Mouse (Mus musculus) cerebellum, adult 11-12 months (tissue): ENCODE measurements around the gene Fam189b.
A peak's percentile ranks its signal among the peaks of the same experiment; 100 is the strongest.

ENCODE experiments used
- DNase-seq: peaks from one replicate; pipeline ENCODE4 v3.0.0; 2022

The Fam189b gene

DNA sequence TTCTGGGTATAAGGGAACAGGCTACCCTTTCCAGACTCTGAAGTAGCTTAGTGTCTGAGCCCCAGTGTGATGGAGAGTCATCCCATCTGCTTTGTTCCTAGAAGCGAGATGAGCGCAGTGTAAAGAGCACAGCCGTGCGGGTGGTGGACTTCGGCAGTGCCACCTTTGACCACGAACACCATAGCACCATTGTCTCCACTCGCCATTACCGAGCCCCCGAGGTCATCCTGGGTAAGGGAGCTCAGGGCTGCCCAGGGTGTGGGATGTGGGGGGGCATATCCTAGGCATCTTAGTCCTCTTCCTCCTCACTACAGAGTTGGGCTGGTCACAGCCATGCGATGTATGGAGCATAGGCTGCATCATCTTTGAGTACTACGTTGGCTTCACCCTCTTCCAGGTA, 8.1 kb upstream of the Fam189b start:
- DNase-seq, result no peak

DNA sequence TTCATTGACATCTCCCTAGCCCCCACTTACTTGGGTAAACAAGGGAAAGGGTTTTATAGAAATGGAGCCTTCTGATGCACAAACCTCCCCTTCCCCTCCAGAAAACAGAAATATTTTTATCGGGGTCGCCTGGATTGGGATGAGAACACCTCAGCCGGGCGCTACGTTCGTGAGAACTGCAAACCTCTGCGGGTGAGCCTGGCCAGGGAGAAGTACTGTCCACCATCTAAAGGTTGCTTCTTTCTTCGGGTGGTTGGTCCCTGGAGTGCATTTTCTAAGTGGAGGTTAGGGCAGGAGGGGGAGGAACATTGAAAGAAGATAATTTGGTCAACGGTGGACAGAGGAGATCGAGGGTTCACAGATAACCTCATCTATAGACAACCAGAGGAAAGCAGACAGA, 7.4 kb upstream of the Fam189b start:
- no peak for DNase-seq

DNA sequence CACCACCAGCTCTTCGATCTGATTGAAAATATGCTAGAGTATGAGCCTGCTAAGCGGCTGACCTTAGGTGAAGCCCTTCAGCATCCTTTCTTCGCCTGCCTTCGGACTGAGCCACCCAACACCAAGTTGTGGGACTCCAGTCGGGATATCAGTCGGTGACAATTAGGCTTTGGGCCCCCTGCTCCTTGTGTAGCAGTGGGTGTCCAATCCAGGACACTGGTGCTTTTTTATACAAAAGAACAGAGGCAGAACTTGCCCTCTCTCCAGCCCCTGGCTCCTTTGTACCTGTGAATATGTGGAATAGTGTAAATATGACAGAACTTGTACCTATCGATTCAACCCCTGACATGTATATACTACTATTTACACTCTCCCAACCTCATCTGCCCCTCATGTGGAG, 6.5 kb upstream of the Fam189b start:
- peak; percentile 40 for DNase-seq

DNA sequence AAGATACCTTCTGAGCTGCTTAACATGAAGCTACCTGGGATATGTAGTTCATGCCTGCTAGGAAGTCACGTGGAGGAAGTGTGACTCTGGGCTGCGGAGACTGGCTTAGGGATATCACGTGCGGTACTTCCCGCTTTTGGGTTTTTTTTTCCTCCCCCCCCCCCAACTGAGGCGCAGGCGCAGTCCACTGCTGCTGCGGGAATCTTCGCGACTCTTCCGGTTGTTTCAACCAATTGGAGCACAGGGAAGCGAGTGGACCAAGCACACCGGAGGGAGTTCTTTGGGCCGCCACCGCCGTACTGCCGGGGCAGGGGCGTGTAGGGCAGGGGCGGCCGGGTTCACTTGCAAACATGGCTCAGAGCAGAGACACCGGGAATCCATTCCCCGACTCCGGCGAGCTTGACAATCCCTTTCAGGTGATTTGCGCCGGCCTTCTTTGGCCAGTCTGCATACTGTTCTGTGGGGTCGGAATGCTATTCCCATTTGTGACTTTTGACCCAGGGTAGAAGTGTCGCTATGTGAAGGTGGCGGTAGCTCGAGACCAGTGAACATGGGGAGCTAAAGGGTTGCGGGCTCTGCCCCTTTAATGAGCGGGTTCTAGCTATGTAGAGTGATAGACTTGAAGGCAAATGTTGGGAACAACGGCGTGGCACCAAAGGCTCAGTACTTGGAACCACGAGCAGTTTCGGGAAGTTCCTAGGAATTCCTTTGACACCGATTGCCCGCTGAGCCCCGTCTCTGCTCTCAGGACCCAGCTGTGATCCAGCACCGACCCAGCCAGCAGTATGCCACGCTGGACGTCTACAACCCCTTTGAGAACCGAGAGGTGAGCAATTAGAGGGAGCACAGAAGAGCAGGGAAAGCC, 5.5 kb upstream of the Fam189b start, which contains the start of gene Scamp3:
TSS of gene Scamp3 (plus strand) at position 232 of the 865 bp plus-strand sequence.
- DNase-seq, result peak; percentile 93

DNA sequence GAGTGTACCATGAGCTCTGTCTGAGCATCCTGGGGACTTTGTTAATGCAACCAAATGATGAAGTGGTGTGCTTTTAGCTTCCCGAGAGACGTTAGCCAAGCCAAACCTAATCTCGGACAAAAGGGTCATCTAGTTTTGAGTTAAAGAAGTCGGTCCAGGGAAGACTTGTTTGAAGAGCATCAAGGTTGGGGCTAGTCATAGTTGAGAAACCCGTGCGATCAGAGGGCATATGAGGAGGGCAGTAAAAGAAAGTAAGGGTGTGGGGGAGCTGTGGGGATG, 4.9 kb upstream of the Fam189b start:
- DNase-seq, result peak; percentile 8

DNA sequence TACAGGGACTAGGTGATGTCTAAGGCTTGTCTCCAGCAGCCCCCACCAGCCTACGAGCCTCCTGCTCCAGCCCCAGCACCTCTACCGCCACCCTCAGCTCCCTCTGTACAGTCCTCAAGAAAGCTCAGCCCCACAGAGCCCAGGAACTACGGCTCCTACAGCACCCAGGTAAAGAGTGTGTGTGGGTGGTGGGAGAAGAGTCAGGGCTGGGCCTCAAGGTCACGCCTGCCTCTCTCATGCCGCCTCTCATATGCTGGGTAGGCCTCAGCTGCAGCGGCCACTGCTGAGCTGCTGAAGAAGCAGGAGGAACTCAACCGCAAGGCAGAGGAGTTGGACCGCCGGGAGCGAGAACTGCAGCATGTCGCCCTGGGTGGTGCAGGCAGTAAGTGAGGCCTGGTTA, 3.9 kb upstream of the Fam189b start:
- DNase-seq, result peak; percentile 22

DNA sequence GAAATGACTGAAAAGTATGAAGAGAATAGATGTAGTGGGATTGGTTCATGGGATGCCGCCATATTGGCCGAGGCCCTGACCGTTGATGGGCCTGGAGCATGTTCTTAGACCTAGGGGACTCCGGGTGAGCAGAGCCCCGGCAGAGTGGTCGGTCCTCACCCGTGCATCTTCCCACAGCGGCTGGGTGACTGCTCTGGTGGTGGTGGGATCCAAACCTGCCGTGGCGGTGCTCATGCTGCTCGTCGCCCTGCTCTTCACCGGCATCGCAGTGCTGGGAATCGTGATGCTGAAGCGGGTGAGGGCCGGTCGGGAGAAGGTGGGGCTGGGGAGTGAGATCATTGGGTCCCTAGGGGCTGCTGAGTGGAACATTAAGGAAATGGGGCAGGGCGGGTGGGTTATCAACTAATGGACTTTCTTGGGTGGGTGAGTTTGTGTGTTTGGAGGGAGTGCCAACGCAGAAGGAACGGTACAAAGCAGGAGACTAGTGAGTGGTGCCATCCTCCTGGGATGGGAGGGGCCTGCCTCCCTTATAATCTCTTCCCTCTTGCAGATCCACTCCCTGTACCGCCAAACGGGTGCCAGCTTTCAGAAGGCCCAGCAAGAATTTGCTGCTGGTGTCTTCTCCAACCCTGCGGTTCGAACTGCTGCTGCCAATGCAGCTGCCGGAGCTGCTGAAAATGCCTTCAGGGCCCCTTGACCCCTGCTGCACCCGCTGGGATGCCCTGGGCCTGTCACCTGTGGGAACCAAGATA, 1.0 kb upstream of the Fam189b start:
- peak; percentile 66 for DNase-seq

DNA sequence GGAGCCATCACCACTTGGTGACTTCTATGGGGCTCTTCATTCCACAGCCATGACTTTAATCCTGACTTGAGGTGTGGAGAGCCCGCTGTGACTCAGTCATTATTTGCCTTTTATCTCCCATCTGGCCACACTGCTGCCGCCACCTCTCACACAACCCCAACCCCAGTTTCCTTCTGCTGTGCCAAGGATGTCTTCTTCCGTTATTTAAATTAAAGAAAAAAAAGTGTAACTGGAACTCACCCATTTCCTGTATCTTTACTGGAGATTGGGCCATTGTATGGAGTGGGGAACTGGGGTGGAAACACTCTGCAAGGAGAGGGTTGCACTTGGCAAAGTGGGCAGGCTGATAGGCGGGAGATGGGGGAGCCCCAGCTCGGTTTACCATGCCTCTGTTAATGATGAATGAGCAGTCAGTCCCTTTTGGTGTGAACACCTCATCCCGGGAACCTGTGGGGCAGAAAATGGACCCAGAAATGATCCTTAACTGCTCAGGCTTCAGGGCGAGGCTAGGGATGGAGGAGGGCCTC, 349 bp upstream of the Fam189b start:
- no peak for DNase-seq

DNA sequence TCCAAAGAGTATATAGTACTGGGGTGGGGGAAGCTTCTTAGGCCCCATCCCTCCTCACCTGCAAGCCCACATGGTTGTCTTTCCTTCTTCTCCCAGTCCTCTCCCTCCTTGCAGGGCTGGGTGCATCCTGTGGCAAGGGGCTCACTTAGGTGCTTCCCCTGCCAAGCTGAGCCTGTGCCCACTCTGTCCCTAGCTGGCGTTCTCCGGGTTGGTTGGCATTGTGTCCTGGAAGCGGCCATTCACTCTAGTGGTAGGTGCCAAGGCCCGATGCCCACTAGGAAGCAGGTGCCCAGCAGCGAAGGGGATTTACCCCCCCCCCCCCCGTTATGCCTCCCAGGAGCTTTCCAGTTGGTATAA, 994 bp downstream of the Fam189b start:
- DNase-seq, result peak; percentile 63

DNA sequence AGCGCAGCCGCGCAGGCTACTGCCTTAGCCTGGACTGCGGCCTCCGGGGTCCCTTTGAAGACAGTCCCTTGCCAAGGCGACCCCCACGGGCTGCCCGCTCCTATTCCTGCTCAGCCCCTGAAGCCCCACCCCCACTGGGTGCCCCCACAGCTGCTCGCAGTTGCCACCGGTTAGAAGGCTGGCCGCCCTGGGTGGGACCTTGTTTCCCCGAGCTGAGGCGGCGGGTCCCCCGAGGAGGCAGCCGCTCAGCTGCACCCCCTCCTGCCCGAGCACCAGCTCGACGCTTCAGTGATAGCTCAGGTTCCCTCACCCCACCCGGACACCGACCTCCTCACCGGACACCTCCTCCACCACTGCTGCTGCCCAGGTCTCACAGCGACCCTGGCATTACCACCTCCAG, 4.3 kb downstream of the Fam189b start:
- no peak for DNase-seq

DNA sequence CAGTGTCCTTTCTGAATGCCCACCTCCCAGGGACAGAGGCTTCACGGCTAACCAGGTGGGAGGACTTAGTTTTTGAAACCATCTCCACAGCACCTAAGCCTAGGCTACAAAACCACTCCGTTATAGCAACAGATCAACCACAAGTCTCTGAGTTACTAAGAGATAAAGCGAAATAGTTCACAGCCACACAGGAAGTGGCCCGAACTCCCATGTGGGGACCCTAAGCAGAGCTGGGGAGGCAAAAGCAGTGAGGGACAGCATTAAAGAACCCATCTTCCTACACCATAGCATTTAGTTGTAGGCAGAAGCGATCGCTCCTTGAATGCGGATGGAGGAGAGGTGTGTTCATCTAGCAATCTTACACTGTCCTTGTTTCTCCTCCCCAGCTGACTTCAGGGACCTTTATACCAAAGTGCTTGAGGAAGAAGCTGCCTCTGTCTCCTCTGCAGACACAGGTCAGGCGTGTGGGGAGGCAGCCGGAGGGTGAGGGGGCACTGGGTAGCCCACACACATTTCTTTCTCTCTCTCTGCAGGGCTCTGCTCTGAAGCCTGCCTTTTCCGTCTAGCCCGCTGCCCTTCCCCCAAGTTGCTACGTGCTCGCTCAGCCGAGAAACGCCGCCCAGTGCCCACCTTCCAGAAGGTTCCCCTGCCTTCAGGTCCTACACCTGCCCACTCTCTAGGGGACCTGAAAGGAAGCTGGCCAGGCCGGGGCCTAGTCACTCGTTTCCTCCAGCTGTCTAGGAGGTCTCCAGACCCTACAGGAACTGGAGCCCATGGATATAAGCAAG, 4.9 kb downstream of the Fam189b start:
- no peak for DNase-seq

DNA sequence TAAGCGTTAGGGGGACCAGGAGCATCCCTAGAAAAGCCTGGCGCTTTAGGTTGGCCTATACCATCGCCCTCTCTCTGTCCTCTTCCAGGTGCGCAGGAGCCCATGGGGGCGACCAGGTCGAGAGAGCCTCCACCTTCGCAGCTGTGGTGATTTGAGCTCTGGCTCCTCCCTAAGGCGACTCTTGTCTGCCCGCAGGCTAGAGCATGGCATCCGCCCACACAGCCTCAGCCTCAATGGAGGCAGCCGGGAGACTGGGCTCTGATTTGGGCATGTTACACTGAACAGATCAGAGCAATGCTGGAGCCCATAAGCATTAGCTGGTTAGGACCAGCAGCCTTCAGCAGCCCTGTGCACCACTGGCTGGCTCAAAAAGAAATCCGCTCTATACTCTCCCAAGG, 5.5 kb downstream of the Fam189b start:
- no peak for DNase-seq

DNA sequence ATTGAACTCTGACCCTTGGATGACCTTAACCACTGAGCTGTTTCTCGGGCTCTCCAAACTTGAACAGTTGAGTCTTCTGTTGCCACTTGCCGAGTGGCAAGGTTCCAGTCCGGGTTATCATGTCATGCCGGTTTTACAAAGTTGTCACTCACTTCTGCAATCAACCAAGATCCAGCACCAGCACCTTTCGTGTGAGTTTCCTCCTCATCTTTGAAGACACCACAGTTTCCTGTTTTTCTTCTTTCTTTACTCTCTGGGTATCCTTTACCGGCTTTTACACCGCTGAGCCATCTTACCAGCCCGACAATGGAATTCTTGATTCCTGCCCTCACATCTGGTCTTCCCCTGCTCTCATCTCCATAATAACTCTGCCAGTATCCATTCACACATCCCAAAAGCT, 7.5 kb downstream of the Fam189b start:
- no peak for DNase-seq

DNA sequence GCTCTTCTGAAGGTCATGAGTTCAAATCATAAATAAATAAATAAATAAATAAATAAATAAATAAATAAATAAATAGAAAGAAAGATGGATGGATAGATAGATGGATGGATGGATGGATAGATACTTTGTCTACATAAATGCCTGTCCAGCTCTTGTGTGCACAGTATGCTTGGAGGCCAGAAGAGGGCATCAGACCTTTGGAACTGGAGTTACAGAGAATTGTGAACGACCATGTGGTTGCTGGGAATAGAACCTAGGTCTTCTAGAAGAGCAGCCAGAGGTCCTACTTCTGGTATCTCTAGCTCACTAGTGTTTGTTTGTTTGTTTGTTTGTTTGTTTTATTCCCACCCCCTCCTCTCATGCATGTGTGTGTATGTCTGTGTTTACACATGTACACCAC, 10.4 kb downstream of the Fam189b start:
- DNase-seq, result no peak

DNA sequence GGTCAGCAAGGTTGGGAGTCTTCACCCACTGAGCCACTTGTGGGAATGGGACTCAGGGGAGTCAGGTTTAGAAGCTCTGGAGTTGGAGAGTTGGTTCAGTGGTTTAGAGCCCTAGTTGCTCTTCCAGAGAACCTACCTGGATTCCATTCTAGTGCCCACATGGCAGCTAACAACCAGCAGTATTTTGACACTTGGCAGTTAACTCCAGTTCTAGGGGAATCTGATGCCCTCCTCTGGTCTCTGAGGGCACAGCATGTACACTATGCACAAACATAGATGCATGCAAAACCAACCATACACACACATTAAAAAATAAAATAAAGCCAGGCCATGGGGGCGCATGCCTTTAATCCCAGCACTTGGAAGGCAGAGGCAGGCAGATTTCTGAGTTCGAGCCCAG, 10.9 kb downstream of the Fam189b start:
- no peak for DNase-seq

DNA sequence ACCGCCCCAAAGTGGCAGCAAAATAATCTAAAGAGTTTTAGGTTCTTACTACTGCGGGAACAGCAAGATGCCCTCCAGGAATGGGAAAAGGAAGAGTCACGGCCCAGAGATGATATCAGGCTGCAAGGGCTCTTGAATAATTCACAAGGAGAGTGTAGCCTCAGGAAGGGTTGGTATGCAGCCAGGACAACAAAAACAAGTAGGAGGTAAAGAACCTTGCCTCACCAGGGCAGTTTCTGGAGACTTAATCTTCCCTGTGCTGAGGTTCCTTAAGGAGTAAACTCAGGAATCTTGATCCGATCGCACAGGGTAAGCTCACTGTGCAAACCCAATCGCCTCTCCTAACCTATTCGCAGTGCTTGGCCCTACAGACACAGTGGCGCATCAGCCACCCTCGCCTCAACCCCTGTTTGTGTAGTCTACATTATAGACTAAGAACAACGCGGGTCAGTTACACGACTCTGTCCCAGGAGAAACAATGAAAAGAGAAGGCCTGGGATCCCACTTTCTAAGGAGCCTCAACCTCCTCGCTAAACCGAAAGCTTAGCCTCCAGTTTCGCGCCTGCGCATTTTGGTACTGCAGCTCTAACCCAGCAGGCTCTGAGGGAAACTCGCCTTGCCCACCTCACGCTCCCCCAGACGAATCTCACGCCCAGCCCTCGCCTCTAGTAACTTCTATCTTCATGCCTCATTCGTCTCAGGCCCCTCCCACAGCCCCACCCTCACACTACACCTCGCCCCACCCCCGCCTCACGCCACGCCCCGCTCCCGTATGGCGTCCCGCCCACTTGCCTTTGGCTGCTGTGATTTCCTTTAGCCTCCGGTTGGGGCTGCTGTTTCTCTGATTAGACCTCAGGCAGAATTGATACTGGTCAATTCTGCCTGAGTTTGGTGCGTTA, 13.3 kb downstream of the Fam189b start:
- peak; percentile 82 for DNase-seq

DNA sequence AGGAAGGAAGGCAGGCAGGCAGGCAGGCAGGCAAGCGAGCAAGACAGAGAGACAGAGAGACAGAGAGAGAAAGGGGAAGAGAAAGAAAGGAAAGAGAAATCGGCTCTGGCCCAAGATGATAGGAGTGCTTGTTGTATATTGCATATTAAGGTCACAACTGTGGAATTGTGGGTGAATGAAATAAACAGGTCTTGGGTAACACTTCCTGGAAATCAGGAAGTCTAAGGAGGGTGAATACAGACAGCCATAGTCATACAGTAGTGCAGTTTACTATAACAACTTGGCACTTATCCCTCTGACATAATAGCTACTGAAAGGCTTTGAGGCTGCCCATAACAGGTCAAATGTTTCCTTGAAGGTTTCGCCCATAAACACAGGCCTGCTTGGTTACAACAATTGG, 16.9 kb downstream of the Fam189b start:
- DNase-seq, result no peak

DNA sequence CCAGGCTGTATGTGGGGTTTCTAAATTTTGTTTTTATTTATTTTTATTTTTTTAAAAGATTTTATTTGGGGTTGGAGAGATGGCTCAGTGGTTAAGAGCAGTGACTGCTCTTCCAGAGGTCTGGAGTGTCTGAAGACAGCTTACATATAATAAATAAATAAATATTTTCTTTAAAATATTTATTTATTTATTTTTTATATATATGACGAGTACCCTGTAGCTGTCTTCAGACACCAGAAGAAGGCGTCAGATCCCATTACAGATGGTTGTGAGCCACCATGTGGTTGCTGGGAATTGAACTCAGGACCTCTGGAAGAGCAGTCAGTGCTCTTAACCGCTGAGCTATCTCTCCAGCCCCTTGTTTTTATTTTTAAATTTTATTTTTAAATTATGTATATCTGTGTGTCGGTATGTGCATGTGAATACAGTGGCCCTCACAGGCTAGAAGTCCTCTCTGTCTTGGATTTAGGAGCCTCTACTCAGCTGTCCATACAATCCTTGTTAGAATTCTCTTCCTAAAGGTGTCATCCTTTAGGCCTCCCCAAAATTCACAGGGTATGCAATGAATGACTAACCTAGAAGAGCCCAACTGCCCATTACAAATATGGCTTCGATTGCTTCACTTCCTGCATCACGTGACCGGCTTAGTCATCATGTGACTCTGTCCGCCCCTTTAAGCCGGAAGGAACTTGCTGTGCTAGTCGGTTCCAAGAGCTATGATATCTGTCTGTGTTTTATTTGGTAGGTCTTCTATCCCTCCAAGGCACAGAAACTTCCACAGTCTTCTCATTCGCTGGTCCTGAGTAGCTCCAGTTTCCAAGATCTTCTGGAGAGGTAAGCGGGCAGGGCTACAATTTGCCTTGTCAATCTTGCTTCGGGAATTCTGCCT, 19.6 kb downstream of the Fam189b start, which contains the start of gene Gba:
TSS of gene Gba (plus strand) at position 676 of the 889 bp plus-strand sequence.
- DNase-seq, result peak; percentile 83

DNA sequence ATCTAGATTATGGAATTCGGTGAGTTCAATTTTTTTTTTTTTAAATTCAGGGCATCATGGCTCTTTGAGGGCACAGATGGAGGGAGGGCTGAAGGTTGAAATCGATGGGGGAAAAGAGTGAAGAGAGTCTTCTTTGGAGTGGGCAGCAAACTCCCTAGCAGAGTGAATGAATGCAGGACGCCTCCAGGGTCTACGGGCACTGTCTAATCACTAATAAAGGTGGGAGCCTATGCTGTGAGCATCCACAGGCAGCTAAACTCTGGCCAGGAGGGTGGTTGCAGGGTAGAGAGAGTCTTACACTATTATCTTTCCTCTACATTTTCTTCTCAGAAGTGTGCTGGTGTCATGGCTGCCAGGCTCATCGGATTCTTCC, 20.2 kb downstream of the Fam189b start:
- no peak for DNase-seq

DNA sequence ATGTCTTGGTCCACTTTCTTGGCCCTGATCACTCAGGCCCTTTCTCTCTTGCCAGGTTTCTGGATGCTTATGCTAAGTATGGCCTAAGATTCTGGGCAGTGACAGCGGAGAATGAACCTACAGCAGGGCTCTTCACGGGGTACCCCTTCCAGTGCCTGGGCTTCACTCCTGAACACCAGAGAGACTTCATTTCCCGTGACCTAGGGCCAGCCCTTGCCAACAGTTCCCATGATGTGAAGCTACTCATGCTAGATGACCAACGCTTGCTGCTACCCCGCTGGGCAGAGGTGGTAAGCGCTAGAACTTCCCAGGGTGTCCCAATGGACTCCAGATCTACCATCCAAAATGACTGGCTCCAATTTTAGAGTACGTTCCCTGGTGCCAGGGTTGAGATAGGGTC, 23.1 kb downstream of the Fam189b start:
- DNase-seq, result no peak

DNA sequence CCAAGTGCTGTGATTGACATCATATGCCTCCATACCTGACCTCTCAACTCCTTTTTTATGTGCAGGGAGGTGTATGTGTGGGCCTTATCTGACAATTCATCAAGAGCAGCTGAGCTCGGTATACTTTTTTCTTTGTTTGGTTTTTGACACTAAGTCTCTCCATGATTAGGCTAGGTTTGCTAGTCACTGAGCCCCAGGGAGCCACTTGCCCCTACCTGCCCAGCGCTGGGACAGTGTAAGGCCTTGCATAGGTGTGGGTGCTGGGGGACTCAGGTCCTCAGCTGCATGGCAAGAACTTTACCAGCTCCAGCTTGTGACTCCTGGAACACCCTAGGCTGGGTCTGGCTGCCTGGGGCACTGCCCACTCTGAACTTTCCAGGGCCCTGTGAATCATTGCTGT, 23.8 kb downstream of the Fam189b start:
- no peak for DNase-seq
